Mouse (Mus musculus): ENCODE measurements around the gene Il10rb.

The Il10rb gene

DNA sequence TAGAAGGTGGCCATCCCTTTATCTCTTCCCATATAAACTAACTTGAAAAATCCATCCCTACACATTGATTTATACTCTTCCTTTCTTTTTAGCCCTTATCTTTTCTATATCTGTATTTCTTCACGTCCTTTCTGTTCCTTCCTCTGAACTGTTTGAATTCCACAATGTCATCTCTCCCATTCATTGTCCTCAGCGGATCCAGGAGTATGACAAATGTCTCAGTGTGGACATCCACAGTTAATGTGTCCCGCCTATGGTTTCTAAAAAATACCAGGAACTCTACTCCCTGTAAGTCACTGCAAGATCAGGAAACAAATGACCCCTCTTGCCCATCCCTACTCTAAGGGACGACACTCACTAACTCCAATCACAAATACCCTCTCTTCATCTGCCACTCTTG is 21.7 kb upstream of the Il10rb start:
- no peak for DNase-seq

DNA sequence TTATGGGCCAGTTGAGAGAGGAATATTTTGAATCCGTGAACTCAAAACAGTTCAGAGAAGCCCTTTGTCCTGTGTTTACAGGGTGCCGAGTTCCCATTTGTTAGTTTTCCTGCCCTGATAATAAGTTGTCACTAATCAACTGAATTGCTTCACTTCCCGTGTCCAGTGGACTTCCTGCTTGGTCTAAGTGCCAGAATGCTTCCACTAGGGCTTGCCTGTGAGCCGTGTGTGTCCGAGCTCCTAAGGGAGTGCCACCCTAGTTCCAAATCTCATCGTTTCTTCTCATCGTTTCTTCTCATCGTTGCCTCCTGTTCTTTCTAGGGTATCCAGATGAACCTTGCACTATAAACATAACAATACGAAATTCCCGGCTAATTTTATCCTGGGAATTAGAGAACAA is 20.3 kb upstream of the Il10rb start:
- no peak for DNase-seq

GRCm38 (mm10) chr16:91386419-91387120 is 19.4 kb upstream of the Il10rb start:
- DNase-seq: no peak

GRCm38 (mm10) chr16:91387121-91387486 is 18.9 kb upstream of the Il10rb start:
- no peak for DNase-seq

GRCm38 (mm10) chr16:91390100-91390499 is 15.9 kb upstream of the Il10rb start:
- DNase-seq: peak; percentile 43

DNA sequence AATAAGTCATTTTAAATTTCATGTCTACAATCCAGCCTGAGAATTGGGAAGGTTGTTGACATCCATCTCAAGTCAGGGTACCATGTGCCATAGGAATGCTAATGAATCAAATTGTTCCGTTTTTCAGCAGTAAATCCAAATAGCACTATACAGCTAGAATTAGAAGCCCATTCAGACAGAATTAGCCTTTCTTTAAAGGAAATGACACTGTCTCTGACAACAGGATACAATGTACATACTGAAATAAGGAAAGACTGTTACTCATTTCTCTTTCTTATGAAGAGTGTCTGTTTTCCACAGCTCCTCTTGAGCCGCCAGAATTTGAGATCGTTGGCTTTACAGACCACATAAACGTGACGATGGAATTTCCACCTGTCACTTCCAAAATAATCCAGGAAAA is 14.5 kb upstream of the Il10rb start, which contains the start of gene Gm21970:
TSS of gene Gm21970 (plus strand) at position 301 of the 400 bp plus-strand sequence.
- DNase-seq: no peak

DNA sequence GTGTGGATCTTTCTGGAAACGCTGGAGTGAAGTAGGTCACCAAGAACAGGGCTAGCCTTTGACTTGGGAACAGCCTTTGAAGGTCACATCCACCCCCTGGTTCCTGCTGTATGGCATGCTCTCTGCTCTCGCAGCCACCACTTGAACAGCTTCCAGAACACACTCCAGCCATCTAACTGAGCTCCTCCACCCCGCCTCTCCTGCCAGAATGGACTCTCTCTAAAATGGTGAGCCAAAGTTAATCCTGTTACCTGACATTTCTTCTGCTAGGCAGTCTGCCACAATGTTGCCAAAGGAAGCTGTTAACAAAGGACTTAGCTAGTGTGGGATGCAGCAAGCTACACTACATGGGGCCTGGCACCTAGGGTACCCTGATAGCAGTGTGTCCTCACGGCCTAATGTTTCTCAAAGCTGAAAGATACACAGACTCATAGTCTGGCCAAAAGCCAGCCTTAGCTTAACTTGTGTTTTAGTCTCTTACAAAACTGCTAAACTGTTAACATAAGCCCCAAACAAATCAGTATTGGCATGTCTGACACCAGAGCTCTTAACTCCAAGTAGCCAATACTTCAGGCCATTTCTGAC is 11.0 kb upstream of the Il10rb start:
- DNase-seq: no peak

DNA sequence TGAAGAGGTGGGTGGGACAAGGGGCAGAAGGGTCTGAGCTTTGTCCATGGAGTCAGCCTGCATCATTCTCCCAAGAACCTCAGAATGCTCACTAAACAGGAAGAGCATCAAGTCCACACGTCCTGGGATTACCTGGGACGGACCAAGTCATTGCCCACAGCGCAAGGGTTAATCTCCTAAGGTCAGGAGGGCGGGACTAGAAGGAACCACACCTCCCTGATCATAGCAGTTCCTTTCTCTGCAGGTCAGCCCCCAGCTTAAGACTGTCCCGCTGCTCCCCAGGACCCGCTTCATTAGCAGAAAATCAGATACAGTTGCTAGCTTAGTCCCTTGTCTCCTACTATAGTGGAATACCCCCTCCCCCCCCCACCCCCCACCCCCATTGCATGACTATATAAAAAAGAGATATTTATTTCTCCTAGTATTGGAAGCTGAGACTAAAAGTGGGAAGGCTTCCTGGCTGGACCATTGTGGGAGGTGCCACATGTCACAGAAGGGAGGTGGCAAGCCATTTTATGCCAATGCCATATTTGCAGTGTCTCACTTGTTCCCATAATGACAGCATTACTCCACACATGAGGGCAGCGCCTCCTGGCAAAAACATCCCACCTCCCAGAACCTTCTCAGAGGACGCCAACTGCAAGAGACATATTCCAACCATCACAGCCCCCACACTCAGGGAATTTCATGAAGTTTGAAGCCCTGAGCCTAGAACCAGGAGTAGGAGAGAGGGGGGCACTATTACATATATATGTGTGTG is 10.2 kb upstream of the Il10rb start:
- no peak for DNase-seq

DNA sequence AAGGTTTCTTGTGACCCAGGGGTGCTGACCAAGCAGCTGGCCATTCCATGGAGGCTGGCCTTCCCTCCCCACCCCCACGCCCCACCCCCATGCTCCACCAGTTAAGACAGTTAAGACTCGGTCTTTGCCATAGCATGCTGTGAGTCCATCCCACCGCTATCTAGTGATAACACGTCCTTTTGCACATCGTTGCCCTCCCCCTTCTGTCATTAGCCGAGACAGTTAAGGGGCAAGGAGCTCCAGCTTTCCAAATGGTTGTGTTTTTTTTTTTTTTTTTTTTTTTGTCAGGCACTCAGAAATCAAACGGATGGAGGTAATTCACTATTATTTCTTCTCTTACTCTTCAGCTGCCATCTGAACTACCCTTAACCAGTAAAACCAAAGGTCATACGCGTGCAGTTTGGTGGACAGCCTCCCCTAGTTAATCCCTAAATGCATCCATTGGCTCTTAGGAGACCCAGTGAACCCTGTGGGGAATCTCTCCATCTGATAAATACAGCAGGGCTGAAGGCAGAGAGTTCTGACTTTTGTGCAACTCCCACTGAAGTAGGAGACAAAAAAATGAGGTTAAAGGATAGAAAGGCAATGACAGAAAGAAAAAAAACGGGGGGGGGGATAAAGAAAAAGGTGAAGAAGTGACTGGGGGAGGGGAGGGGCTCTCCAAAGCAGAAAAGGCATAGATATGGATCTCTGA is 9.0 kb upstream of the Il10rb start:
- no peak for DNase-seq

DNA sequence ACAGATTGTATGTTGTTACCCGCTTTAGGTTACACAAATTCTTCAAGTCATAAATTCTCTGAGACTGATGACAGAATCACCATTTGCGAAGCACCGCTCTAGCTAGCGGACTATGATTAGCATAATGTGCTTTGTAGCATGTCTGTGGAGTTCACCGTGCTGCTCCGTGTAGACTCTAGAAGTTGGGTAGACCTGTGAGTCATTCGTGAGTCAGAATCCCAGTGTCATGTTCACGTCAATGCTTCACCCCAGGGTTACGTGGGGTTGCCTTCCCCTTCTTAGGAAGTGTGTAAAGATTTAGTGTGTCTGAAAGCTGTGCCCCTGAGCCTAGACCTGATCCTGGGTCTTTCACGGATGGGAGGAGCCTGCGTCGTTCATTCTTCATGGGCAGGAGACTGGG is 7.9 kb upstream of the Il10rb start:
- no peak for DNase-seq

GRCm38 (mm10) chr16:91398944-91399343 is 7.0 kb upstream of the Il10rb start:
- DNase-seq: no peak

- DNase-seq: no peak
Observed at GRCm38 (mm10) chr16:91401569-91402165, 4.3 kb upstream of the Il10rb start.

DNA sequence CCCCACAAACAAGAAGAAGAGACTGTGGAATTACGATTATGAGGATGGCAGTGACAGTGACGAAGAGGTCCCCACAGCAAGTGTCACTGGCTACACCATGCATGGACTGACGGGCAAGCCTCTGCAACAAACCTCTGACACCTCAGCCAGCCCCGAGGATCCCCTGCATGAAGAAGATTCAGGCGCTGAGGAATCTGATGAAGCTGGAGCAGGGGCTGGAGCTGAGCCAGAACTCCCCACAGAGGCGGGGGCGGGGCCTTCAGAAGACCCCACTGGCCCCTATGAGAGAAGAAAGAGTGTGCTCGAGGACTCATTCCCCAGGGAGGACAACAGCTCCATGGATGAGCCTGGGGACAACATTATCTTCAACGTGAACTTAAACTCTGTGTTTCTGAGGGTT is 2.2 kb upstream of the Il10rb start:
- no peak for DNase-seq

DNA sequence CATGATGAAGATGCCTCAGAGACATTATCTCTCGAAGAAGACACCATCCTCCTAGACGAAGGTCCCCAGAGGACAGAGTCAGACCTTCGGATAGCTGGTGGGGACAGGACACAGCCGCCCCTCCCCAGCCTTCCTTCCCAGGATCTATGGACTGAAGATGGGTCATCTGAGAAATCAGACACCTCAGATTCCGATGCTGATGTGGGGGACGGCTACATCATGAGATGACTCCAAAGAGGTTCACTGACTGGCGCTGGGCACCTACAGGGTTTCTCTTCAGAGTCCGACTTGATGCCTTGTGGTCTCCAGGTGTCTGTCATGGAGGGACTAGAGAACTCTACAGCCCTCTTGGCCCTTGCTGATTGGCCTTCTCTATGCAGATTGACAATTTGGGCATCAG is 1.8 kb upstream of the Il10rb start:
- no peak for DNase-seq

DNA sequence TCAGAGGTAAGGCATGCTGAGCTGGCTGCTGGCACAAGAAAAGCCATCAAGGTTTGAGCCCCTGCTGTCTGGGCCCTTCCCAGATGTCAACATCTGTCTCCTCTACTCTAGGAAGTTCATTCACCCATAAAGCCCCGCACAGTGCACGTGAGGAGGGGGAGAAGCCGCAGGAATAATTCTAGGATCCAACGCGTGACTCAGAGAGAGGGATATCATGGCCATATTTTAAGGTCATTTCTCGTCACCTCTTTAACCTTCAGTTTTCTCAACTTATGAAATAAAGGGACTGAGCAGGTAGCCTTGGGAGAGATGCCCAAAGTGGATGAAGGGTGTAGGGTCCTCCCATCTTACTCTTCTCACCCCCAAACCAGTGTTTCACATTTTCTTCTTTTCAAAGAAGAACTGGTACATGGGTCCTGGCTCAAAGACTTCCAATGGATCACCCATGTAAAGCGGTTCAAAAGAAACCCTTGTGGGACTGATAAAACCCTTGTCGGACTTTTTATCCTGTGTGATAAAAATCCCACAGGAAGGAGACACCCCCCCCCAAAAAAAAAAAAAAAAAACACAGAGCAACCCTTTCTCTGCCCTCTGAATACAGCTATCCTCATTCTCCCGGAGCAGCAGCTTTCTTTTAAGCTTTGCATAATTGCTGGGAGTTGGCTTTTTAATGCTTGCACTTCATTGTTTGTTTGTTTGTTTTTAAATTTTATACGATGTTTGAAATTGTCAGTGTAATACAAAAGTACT is 961 bp upstream of the Il10rb start:
- DNase-seq: no peak

- no peak for DNase-seq
Observed at GRCm38 (mm10) chr16:91406585-91407220, 739 bp downstream of the Il10rb start.

DNA sequence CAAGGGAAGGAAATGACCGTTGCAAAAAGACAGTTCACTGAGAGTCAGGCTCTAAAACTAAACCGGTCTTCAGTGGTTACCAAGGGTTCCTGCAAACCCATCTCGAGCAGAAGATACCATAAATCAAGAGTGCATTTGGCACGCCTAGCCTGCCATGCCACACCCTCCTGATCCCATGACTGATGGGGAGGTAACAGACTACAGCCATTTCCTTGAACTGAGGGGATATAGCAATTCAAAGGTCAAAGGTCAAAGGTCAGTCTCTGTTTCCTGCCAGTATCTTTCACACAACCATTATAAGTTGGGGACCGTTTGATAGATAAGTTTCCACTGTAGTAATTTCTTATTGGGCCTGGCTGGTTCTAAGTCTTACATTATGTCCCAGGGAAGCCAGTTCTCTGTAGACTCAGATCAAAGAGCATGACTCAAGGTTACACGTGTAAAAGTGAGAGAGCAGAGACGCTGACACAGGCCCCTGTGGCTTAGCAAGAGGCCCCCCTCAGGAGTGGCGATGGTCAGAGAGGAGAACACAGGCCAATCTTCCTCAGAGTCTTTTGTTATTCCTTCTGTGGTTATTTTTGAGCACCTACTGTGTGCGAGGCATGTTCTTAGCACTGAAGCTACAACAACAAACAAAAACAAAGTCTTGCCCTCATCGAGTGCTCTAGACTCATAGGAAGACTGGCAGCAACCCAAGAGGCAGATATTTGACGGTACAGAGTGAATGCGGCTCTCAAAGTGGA is 7.3 kb downstream of the Il10rb start:
- no peak for DNase-seq

DNA sequence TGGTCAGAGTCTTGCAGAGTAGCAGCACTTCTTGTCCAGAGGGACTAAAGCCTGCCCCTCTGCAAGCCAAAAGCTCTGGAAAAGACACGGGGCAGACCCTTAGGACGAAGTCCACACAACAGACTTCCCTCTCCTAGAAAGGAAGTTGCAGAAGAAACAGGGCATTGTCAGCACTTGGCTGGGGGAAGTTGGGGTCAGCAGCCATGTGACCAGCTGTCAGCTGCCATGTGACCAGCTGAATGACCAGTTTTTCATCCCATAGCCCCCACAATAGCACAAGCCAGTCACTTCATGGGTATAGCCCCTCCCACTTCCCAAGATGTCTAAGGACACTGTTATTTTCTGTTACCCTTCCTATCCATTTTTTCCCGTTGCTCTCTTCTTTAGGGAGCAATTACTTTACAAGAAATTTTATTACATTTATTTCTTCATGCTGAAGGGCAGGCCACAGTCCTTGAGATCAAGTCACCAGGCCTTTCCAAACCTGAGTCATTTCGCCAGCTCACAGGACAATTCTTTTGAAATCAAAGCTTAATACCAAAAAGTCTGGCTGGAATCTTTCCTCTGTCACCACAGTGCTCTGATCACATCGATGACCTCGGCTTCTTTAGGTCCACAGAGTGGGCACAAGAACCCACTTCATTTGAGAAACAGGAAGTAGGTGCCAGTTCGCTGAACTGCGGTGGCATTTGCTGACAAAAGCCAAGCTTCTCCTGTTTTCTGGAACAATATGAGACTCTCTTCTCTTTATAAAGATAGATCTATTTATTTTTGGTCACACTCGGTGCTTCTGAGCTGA is 9.6 kb downstream of the Il10rb start:
- DNase-seq: no peak

- DNase-seq: no peak
Observed at GRCm38 (mm10) chr16:91416357-91416756, 10.4 kb downstream of the Il10rb start.

GRCm38 (mm10) chr16:91416938-91417337 is 11.0 kb downstream of the Il10rb start:
- DNase-seq: no peak
